Mouse (Mus musculus) retina, embryonic 14.5 days (tissue): ENCODE data around the gene Slc37a4.
"Not testable (repeated sequence)": the region's sequence is repeated elsewhere in the genome, so short reads cannot be mapped to it uniquely, and the experiment has no call there.

Experiments used
- DNase-seq: peaks from one replicate; pipeline ENCODE4 v3.0.0-alpha.2; 2015; ENCODE audit warnings: low spot score

Slc37a4 gene

GRCm38 (mm10) chr9:44396684-44397411 lies at the start of gene Slc37a4:
Slc37a4 (plus strand) TSS chr9:44396852.
- DNase-seq, result peak; percentile 91

- no peak for DNase-seq
These were observed 49.5 kb upstream of the Slc37a4 start for GRCm38 (mm10) chr9:44347166-44347565.

GRCm38 (mm10) chr9:44347621-44348020 lies 49.0 kb upstream of the Slc37a4 start:
- DNase-seq, result no peak

- DNase-seq, result no peak
These were observed 48.1 kb upstream of the Slc37a4 start for GRCm38 (mm10) chr9:44348546-44348945.

- no peak for DNase-seq
These were observed 45.3 kb upstream of the Slc37a4 start for GRCm38 (mm10) chr9:44351396-44351795.

GRCm38 (mm10) chr9:44352337-44352736 lies 44.3 kb upstream of the Slc37a4 start:
- DNase-seq, result no peak

GRCm38 (mm10) chr9:44353142-44353541 lies 43.5 kb upstream of the Slc37a4 start:
- DNase-seq, result no peak

GRCm38 (mm10) chr9:44357207-44357606 lies 39.4 kb upstream of the Slc37a4 start:
- DNase-seq, result peak; percentile 54

GRCm38 (mm10) chr9:44361190-44361917 lies 35.3 kb upstream of the Slc37a4 start, which contains the start of gene Vps11:
Vps11 (minus strand) TSS chr9:44361670.
- peak; percentile 98 for DNase-seq

- not testable (repeated sequence) for DNase-seq
These were observed 34.7 kb upstream of the Slc37a4 start for GRCm38 (mm10) chr9:44361931-44362330.

GRCm38 (mm10) chr9:44364480-44364879 lies 32.2 kb upstream of the Slc37a4 start:
- peak; percentile 57 for DNase-seq

GRCm38 (mm10) chr9:44373386-44373785 lies 23.3 kb upstream of the Slc37a4 start:
- no peak for DNase-seq

- no peak for DNase-seq
These were observed 20.5 kb upstream of the Slc37a4 start for GRCm38 (mm10) chr9:44376141-44376540.

- not testable (repeated sequence) for DNase-seq
These were observed 19.3 kb upstream of the Slc37a4 start for GRCm38 (mm10) chr9:44377335-44377734.

- DNase-seq, result no peak
These were observed 18.4 kb upstream of the Slc37a4 start for GRCm38 (mm10) chr9:44378153-44378730.

GRCm38 (mm10) chr9:44379054-44379834 lies 17.4 kb upstream of the Slc37a4 start, which contains the start of gene Hyou1:
Hyou1 (plus strand) TSS chr9:44379490.
- DNase-seq, result peak; percentile 98

GRCm38 (mm10) chr9:44379862-44380261 lies 16.8 kb upstream of the Slc37a4 start:
- peak; percentile 17 for DNase-seq

GRCm38 (mm10) chr9:44384596-44384995 lies 12.1 kb upstream of the Slc37a4 start:
- DNase-seq, result no peak

GRCm38 (mm10) chr9:44387221-44387620 lies 9.4 kb upstream of the Slc37a4 start:
- no peak for DNase-seq

- DNase-seq, result peak; percentile 72
These were observed 7.4 kb upstream of the Slc37a4 start for GRCm38 (mm10) chr9:44389273-44389672.

- DNase-seq, result peak; percentile 83
These were observed 5.2 kb upstream of the Slc37a4 start for GRCm38 (mm10) chr9:44391466-44391865.

- DNase-seq, result peak; percentile 57
These were observed 1.4 kb downstream of the Slc37a4 start for GRCm38 (mm10) chr9:44398087-44398486.
